Mouse (Mus musculus): ENCODE data around the gene Uggt1.

Uggt1 gene

DNA sequence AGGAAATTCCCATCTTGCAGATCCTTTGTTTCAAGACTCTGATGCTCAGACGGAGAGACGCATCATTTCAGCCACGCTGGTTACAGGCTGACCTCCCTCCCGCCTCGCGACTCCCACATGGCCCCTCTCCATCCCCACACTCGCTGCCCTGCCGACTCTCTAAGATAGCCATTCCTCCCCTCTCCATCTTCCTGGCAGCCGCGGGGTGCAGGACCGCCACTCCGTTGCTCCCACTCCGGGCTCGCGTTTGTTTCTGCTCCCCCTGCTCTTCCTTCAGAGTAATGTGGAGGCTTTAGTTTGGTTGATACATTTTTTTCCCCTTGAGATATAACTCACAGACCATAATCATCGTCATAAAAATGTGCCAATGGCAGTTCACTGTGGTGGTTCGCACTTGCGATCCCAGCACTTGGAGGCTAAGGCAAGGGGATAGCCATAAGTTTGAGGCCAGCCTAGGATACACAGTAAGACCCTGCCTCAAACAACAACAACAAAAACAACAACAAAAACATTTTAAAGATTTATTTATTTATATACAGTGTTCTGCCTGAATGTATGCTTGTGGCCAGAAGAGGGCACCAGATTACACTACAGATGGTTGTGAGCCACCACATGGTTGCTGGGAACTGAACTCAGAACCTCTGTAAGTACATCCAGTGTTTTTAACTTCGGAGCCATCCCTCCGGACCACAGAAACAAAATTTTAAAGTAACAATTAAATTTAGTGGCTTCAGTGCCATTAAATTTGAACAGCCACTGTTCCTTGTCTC, 11.5 kb upstream of the Uggt1 start:
- DNase-seq = no peak

DNA sequence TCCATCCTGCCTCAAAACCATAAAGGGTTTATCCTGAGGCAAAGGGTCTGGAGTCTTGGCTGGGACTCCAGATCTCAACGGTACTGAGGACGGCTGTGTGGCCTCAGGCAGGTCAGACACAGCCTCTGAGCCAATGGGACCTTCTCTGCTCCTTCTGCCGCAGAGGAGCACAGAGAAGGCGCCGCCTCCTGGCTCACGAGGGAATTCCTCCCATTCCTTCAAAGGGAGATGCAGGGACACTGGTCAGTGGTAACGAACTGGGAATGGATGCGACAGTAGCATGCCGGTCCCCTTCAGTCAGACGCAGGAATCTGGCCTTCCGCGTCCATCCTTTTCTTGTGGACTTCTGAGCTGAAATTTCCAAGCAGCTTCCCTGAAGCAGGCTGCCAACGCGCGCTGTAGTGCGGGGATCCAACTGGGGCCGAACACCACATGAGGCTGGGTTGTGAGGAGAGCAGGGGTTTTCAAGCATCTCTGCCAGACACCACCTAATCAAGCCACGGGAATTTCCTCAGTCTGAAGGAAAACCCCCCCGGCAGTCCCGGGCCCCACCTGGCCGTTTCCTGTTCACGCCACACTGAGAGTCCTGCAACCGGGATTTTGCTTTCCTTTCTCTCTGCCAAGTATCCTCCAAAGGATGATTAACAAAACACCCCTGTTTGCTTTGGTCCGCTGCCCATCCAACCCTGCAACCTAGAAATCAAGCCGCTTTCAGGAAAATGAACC, 10.3 kb upstream of the Uggt1 start:
- DNase-seq = no peak

DNA sequence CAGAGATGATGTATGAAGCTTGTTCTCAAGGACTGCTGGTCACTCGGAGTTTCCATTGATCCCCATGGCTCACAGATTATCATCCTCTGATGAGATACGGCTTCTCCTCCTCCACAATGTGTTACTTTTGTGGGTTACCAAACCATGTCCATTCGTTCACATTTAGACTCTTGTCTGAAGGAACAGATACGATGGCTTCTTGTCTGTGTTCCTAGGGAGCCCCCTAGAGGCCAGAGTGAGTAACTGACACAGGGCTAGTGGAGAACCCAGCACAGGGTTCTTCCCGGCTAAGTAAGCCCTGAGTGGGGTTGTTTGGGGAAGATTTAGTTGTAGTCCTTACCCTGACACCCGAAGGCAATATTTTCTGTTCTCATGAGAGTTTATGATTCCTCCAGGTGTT, 8.3 kb upstream of the Uggt1 start:
- DNase-seq = peak; percentile 84 to 86

DNA sequence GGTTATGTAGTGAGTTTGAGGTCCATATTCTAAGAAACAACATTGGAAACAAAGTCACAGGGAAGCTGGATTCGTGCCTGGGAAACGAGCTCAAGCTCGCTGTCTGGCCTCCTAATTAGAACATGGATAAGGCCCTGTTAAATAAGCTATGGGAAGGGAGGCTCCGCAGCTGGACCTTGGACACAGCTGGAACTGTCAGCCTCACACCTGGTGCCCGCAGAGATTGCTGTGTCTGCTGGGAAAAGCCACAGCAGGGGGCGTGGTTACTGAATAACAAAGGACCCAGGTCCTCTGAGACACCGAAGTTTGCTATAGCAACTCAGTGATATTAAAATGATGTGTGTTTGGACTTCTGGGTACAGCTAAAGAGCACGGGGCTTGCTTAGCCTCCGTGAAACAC, 6.9 kb upstream of the Uggt1 start:
- DNase-seq = no peak

DNA sequence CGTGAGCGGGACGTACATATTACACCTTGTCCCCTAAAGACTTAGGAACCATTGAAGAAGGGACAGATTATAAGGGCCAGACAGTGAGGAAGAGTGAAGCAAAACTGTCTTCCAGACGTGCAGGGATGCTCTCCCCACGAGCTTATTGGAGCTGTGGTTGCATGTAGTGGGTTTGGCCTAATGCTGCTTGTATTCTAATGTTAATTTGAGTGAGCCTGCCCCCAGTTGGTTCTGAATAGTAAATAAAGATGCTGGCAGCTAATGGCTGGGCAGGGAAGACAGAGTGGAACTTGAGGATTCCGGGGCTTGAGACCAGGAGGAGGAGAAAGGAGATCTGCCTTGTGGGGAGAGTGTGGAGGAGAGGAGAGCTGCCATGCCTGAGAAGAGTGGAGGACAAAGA, 2.2 kb upstream of the Uggt1 start:
- no peak for DNase-seq

DNA sequence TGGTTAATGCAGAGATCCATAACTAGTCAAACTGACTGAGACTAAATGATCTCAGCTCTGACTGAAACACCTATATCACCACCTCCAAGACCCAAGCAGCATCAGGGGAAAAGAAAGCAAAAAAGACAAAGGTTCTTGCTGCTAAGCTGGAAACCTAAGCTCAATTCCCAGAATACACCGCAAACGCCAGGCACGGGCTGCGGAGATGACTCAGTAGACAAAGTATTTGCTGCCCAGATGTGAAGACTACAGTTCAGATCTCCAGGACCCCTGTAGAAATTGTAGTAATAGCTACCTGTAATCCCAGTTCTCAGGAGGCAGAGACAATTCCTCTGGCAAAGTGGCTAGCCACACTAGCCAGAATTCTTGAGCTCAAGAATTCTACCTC, 302 bp upstream of the Uggt1 start:
- no peak for DNase-seq

DNA sequence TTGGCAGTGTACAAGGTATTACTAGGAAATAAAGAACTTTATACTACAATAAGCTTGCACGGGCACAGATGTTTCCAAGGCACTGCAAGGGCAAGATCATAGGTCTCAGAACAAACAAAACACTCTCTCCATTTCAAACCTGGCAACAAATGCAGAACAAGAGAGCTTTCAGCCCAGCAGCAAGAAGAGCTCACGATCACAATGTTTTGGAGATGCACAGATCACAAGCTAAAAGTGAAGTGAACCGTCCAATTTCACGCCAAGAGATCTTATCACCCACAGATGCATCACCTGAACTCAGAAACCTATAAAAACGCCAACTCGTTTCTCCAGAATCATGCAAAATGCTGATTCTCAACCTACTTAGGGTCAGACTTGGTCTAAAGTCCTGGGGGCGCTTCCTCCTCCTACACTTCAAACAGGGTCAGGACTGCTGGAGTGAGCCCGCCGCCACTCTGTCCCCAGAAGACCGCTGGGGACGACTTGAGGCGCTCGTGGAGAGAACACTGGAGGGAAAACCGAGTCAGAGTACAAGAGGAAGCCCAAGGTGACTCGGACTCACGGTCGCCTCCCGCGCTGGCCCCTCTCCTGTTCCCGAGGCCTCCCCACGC, 968 bp downstream of the Uggt1 start:
- DNase-seq = peak in 1 of 2 experiments; percentile 19

DNA sequence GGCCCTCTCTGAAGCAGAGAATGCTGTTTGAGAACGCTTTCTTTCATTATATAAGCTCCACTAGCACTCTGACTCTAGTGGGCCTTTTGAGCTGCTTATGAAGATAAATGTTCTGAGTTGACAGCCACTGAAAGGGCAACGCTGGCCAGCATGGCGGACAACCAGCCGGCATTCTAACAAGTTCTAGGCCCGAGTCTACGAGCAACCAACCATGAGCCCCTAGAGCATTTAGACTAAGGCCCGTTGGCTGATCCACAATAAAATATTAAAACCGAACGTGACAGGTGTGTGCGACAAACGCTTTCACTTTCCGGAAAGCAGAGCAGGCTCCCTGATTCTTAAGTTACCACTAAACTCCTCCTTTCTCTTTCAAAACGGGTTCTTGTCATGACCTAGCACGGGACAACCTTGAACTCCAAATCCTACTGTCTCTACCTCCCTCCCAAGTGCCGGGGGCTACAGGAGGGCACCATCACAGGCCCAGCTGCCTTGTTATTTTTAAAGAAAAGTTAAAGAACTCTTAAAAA, 2.6 kb downstream of the Uggt1 start:
- no peak for DNase-seq

DNA sequence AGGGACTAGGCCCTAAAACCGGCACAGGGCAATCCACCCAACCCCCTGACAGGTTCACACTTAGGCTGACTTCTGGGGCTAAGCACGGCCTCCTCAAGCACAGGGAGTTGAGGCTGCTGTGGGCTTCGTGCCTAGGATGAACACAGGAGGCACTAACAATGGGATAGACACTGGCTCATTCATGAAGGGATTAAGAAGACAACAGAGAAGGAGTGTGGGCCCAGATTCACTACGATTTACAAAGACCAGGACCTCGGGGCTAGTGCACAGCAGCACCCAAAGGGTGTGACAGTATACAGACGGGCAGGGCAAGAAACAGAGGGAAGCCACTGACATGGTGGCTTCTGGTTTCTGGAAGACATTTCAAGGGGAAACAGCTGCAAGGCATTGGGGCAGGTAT, 4.3 kb downstream of the Uggt1 start:
- no peak for DNase-seq

DNA sequence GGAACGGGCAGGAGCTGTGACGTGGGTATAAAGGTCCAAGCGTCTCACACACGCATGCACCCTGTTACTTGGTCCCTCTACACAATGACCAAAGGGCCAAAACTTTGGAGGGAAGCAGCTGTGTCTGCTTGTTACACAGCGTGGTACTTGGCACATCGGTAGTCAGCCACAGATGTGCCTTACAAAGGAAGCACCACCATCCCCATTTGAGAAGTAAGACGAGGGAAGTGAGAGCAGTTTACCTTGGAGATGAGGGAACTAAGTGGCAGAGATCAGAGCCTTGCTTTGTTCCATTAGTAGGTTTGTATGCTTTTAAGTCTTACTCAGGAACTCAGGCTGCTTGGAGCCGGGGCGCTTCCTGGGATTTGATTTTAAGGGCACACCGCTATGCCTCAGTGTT, 5.1 kb downstream of the Uggt1 start:
- DNase-seq = no peak

DNA sequence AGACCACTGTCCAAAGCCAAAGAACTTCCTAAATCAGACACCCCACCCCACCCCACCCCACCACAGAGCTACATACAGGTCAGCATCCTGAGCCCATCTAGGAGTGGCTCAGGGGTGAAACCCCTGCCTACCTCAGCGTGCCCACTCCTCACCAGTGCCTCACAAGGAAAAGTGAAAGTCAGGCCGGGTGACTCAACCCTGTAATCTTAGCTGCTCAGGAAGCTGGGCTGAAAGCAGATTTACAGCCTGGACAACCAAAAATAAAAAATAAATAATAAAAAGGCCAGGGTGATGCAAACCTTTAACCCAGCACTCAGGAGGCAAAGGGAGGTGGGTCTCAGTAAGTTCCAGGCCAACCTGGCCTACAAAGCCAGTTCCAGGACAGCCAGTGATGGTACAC, 8.7 kb downstream of the Uggt1 start:
- no peak for DNase-seq

DNA sequence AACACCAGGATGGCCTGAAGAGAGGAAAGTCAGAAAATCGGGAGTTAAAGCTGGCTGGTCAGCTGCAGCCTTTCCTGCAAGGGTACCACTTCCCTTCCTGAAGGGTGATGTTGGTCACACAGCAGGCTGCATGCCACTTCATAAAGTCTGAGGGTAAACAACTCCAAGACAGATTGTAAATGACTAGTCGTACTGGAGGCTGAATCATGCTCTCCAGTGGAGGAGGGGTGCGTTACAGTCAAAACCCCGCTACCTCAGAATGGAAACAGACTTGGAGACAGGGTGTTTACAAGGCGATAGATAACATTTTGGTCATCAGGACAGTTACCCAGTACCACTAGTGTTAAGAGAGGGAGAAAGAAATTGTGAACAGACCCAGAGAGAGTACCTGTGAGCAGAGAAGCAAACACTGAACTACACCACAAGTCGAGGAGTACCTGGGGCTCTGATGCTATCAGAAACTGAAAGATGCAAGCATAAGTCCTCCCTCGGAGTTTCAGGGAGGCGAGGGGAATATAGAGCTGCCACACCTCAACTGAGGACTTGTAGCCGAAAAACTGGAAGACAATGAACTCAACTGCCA, 9.4 kb downstream of the Uggt1 start:
- DNase-seq = no peak

DNA sequence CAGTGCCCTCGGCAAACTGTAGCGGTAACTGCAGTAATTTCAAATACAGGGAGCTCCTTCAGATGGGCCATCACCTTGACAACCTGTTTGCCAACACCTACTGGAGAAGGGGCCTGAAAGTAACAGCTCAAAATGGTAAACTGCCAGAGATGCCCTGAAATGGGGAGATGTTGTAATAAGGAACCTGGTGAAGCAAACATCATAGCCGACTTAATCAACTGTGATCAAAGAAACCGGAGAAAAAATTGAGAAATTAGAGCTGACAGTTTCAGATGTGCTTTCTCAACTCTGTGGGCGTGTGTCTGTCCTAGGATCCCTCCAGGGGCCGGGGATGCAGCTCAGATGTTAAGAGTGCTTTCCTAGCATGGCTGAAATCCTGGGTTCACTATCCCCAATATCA, 11.3 kb downstream of the Uggt1 start:
- DNase-seq = no peak

DNA sequence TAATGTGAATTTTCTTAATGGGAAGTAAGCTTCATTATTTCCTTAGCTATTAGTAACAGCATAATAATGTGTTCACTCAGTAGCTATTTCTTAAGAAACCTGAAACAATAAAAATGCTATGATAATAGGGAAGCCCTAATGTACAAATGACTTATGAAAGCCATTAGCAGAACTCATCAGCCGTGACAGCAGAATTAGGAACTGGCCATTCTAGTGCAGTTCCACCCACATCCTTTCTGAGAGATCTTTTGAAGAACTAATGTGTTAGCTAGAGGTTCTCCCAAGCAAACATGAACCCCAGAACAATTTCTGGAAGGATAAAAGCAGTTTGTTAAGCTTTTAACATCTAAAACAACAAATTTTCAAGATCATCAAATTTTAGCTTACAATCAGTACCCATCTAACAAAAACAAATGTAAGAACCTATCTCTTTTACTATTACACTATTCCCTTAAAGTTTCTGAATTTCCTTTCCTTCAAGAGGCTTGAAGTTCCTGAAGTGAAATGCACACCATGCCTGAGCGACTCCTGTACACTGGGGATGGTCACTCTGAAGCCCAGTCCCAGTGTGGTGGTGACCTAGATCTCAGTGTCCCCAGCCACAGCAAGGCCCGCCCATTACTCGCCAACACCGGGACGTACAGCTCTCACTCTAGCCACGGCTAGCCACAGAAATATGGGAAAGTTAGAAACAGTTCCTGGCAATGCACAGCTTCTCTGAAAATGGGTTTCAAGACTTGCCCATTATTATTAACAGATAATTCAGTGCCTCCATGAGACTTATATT, 13.4 kb downstream of the Uggt1 start:
- peak; percentile 21 to 46 for DNase-seq

DNA sequence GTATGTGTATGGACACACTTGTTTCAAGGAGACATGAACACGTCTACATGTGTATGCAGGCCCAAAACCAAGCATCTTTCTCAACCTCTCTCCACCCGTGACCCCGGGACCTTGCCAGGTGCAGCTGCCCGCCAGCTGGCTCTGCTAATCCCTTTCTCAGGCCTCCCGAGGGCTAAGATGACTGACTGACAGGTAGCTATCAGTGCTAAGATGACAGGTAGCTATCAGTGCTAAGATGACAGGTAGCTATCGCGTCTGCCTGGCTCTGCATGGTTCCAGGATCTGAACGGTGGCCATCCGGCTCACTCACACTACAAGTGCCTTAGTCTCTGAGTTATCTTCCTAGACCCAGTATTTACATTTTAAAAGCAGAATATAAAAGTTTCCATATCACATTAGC, 16.1 kb downstream of the Uggt1 start:
- DNase-seq = no peak

DNA sequence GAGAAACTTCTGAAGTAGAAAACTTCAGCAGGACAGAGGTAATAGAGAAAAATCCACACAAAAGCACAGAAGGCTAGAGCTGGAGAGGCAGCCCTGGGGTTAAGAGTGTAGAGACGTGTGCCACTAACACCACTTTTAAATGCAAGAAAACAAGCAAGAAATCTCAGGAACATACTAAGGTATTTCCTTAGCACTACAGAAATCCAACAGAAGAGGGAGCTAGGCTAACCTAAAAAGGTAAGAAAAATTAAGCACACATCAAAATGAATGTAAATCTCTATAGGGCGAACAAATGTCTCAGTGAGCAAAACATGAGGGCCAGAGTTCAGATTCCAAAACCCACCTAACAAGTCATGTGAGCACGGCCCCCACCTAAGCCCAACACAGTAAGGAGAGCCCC, 19.9 kb downstream of the Uggt1 start:
- DNase-seq = no peak

DNA sequence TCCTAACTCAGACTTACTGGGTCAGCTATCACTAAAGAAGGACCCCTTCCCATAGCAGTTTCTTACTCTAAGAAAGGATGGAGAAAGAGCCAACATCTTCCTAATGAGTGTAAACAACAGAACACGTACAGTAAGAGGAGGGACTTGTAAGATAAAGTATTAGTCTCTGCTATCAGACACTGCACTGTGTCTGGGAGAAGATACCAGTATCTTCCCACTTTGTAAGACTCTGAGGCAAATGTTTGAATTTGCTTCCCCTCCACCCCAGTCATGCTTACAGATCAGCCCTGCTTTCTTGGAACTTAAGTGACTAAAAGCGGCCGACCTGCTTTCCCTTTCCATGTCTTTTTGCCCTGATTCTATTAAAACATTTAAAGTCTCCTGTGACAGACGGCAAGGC, 30.2 kb downstream of the Uggt1 start:
- DNase-seq = no peak

DNA sequence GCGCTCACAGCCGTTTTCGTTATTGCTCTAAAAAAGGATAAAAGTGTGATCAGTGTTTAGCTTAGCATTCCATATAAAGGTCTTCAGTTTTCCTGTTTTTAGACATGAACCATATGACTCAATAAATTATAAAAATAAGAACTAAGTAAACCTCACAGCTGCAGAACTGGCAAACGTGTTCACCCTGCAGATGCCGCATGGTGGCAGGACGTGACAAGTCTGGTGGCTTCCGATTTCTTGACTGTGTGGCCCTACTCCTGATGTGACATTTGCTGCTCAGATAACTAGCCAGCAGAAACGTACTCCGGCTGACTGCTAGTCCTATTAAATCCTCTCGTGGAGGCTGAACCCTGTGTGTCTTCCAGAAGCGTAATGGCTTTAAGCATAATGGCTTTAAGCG, 42.8 kb downstream of the Uggt1 start:
- DNase-seq = no peak

DNA sequence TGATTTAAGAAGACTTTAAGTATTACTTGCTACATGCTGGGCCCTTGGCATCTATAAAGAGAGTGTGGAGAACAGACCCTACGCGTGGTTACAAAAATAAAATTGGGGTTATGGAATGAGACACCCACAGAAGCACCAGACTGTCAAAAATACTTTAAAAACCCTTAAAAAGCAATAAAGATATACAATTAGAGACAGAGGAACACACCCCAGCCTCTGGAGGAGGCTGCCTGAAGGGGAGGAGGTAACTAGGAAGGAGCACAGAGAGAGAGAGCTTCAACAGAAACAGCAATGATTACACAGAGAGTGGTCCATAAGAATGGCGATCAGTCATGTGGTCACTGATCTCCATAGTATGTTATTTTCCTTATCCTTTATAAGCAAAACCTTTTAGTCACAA, 50.0 kb downstream of the Uggt1 start:
- DNase-seq = no peak

DNA sequence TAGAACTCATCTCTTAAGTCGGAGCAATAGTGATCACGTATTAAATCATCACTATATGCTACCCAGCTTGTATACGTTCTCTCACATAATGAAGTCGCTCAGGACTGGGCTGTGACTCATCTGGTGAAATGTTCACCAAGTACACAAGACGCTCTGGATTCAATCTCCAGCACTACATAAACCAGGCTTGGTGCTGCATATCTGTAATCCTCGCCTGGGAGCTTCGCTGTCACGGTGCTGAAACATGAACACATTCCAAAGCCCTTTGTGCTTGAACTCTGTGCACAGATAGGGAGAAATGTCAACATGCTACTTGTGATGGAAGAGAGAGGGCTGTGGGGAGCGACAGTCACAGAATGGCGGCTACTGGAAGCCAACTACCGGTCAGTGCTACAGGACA, 52.6 kb downstream of the Uggt1 start:
- no peak for DNase-seq

DNA sequence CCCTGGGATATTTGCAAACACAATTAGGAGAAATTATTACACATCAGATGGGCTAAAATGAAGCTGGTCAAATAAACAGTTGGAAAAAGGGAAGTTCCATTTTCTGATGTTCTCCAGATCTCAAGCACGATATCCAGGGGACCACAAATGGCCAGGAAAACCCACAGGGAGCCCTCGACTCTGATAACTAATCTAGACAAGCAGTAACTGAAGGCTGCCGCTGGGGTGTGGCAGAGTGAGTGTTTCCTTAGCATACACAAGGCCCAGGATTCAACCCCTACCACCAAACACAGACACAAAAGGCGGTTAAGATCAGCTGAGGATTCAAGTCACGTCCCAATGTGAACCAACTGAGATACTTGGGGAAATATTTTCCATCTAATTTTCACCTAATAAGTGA, 64.5 kb downstream of the Uggt1 start:
- no peak for DNase-seq

DNA sequence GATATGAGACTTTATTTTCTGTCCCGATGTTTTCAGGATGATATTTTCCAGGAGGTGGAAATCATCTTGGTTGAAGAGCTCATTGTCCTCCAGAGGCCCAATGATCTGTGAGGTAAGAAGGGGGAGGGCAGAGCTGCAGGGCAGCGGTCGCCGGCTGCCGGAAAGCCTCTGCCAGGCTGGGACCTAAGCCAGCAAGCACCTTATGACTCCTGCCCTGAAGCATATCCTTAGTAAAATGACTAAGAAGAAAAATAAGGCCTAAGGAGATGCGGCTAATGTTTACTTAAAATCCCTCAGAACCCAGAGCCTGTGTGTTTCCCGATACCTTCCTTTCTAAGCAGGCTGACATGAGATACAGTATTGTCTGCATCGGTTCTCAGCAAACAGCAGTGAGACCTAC, 71.1 kb downstream of the Uggt1 start:
- DNase-seq = no peak

DNA sequence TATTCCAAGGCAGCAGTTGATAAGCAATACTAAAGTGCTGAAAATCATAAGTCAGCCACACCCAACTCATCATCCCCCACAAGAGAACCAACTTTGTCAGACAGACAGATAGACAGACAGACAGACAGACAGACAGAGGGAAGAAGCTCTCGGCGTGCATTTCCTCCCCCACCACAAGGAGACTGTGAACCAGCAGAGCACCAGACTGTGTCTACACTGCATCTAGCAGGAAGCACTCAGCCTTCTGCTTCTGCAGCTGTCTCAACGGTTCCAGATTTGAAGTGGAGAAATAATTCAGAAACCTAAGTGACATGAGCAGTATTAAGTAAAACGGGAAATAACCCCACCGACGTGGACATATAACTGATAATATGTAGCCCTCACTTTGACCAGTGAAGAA, 71.6 kb downstream of the Uggt1 start:
- no peak for DNase-seq
